Mouse (Mus musculus) stomach, adult 2 months (tissue): ENCODE measurements around the gene Stambpl1. TPM values are rescaled to one million over a fixed set of nuclear protein-coding genes. Genes with fewer than 3 reads are reported as not detected.

Experiments
- polyA plus RNA-seq: library from polyadenylated mRNA; depleted of rRNA; stranded (reverse); fragments of >200 nt; gene quantifications from 2 replicates; pipeline ENCODE4 v1.2.3, GENCODE M21; 2012; rRNA removed

Stambpl1 gene
- 3.7 and 4.0 TPM in 2 replicates for polyA plus RNA-seq

GRCm38 (mm10) chr19:34192008-34192963, at the start of gene Stambpl1:
Gene Stambpl1 (plus strand): TSS chr19:34192229.

GRCm38 (mm10) chr19:34165891-34166290, 26.1 kb upstream of the Stambpl1 start, which contains the start of gene Ankrd22:
Gene Ankrd22 (minus strand): TSS chr19:34166053.

GRCm38 (mm10) chr19:34254880-34255681, 63.1 kb downstream of the Stambpl1 start, which contains the start of gene Acta2:
Gene Acta2 (minus strand): TSS chr19:34255590.

Other genes starting within 250 kb of the Stambpl1 start
- gene Lipf, start 231.0 kb upstream of the Stambpl1 start, polyA plus RNA-seq = not detected in 2 replicates
- 1.3 and 1.6 TPM in 2 replicates for gene Lipk, start 183.9 kb upstream of the Stambpl1 start, polyA plus RNA-seq
- gene Lipn, start 124.9 kb upstream of the Stambpl1 start, polyA plus RNA-seq = 0.61 and 0.67 TPM in 2 replicates
- gene Lipm, start 91.3 kb upstream of the Stambpl1 start, polyA plus RNA-seq = 0.63 and 0.89 TPM in 2 replicates
- gene Ankrd22, start 26.2 kb upstream of the Stambpl1 start, polyA plus RNA-seq = 0.52 and 1.3 TPM in 2 replicates
- 1,026 and 1,260 TPM in 2 replicates for gene Acta2, start 63.4 kb downstream of the Stambpl1 start, polyA plus RNA-seq
- 0.14 and 0.18 TPM in 2 replicates for gene Fas, start 98.4 kb downstream of the Stambpl1 start, polyA plus RNA-seq